ENCODE assay signal across 19 mouse cellular contexts in genomic region chr11:107578226-107578625, GRCm38 (mm10). TPM values are rescaled to one million over a fixed set of nuclear protein-coding genes. Genes with fewer than 3 reads are reported as not detected.
DNase-seq lines count a peak whose midpoint lies in the region; ATAC-seq lines count a peak whose summit lies in the region.
"Had no signal": no experiment of that assay in that cellular context is flagged by ENCODE, and none has a peak within 500 bp of the region (broad histone marks: within the 10 kb centered on the region; RNA-seq: fewer than 3 reads in every experiment).

No protein-coding gene starts in this region.

- WGBS in kidney, embryonic 15.5 days = 56% methylated on average over 7 of the region's 7 CpGs
- WGBS in midbrain, embryonic 10.5 days = 77% methylated on average over 7 of the region's 7 CpGs

- H3K27ac ChIP-seq in kidney, embryonic 15.5 days = peak overlapping the region; percentile 78
- H3K27ac ChIP-seq in midbrain, embryonic 10.5 days (replicated peaks) = no peak overlapping the region
- H3K27ac ChIP-seq: forebrain, embryonic 10.5 days; hindbrain, embryonic 14.5 days; liver, embryonic 13.5 days; midbrain, embryonic 15.5 days; neural tube, embryonic 12.5 days had no signal

- no peak for ATAC-seq in kidney, embryonic 15.5 days (replicated peaks; ENCODE audit: low FRiP score)
- ATAC-seq: intestine, postnatal 0 days; midbrain, embryonic 15.5 days had no signal

- H3K4me3 ChIP-seq in kidney, embryonic 15.5 days (replicated peaks) = no peak overlapping the region
- H3K4me3 ChIP-seq in midbrain, embryonic 10.5 days = no peak overlapping the region
- H3K4me3 ChIP-seq: forebrain, embryonic 10.5 days; liver, embryonic 13.5 days; midbrain, embryonic 15.5 days; neural tube, embryonic 12.5 days had no signal

- intact Hi-C loops in heart, postnatal 10 days (cut with DNase I) = no loop called here

- H3K4me1 ChIP-seq in kidney, embryonic 15.5 days = peaks cover 44% of the 10 kb centered on the region
- H3K4me1 ChIP-seq in midbrain, embryonic 10.5 days = peaks cover 7% of the 10 kb centered on the region
- H3K4me1 ChIP-seq: midbrain, embryonic 15.5 days had no signal

- peaks cover 66% of the 10 kb centered on the region for H3K36me3 ChIP-seq in kidney, embryonic 15.5 days
- H3K36me3 ChIP-seq in midbrain, embryonic 10.5 days = peaks cover 71% of the 10 kb centered on the region

- DNase-seq in heart, adult 11 months = peak; percentile 87
- no peak for DNase-seq in heart, postnatal 10 days
- peak; percentile 9 for DNase-seq in 3T3-L1 (ENCODE audit: low read depth, low spot score)
- DNase-seq in lung, postnatal 14 days = peak; percentile 23
- DNase-seq in spleen, postnatal 4 days (ENCODE audit: low spot score in 2 of 2) = no peak
- DNase-seq in midbrain, embryonic 10.5 days (ENCODE audit: low spot score) = no peak
- DNase-seq in left cerebral cortex, adult 9 months (ENCODE audit: low spot score in 2 of 2) = no peak
- DNase-seq: cerebellum, adult 11-12 months; cerebellum, postnatal 36 days; gastrocnemius, postnatal 25 days; layer of hippocampus, postnatal 36 days; liver, embryonic 13.5 days; thymus, postnatal 14 days had no signal

- H3K9me3 ChIP-seq in kidney, embryonic 15.5 days (replicated peaks) = no peaks in the 10 kb centered on the region
- no peaks in the 10 kb centered on the region for H3K9me3 ChIP-seq in midbrain, embryonic 10.5 days (replicated peaks)
- H3K9me3 ChIP-seq: forebrain, embryonic 10.5 days; liver, embryonic 13.5 days; midbrain, embryonic 15.5 days; neural tube, embryonic 12.5 days had no signal

- no peak overlapping the region for H3K9ac ChIP-seq in kidney, embryonic 15.5 days
- H3K9ac ChIP-seq: hindbrain, embryonic 14.5 days; liver, embryonic 13.5 days; midbrain, embryonic 15.5 days; neural tube, embryonic 12.5 days had no signal

- no peak overlapping the region for H3K4me2 ChIP-seq in kidney, embryonic 15.5 days
- H3K4me2 ChIP-seq: hindbrain, embryonic 14.5 days; liver, embryonic 13.5 days; midbrain, embryonic 15.5 days; neural tube, embryonic 12.5 days had no signal

- no peaks in the 10 kb centered on the region for H3K27me3 ChIP-seq in kidney, embryonic 15.5 days
- H3K27me3 ChIP-seq in midbrain, embryonic 10.5 days (ENCODE audit: low read depth, poor library complexity, severe bottlenecking) = no peaks in the 10 kb centered on the region
- H3K27me3 ChIP-seq: liver, embryonic 13.5 days; midbrain, embryonic 15.5 days; neural tube, embryonic 12.5 days had no signal

RNA-seq across cellular contexts. Expression of gene Helz, which starts 30.5 kb away (rescaled TPM):
- total RNA-seq in heart, postnatal 10 days (2021) = 10 to 100 TPM; 26.7 to 31.8 TPM
- 22.5 and 22.9 TPM in 2 replicates for polyA plus RNA-seq in kidney, embryonic 15.5 days (2015; fragmentation: Nextera tagmentation; extraction: Ambion mirVana)
- polyA plus RNA-seq in midbrain, embryonic 10.5 days (2016; fragmentation: Nextera tagmentation; extraction: Ambion mirVana) = 19.0 and 21.6 TPM in 2 replicates

Comparison
In these comparisons a context has a peak if more than half of its experiments do, and no peak if none do; other contexts are left out.
1. DNase-seq: peak in heart, adult 11 months (single experiment), 3T3-L1 (single experiment) and lung, postnatal 14 days (single experiment); none in heart, postnatal 10 days (0 of 2), spleen, postnatal 4 days (0 of 2), midbrain, embryonic 10.5 days (single experiment) and left cerebral cortex, adult 9 months (0 of 2).